Mouse (Mus musculus) stomach, postnatal 0 days (tissue): ENCODE data around the gene Stab1. TPM values are rescaled to one million over a fixed set of nuclear protein-coding genes. Genes with fewer than 3 reads are reported as not detected.

Experiments
- ATAC-seq: fragments of 200-750 bp; cut with Nextera tagmentation; 2 replicates; pipeline ENCODE4 v1.8.0; 2017; ENCODE audit not compliant: low FRiP score, low TSS enrichment
- DNase-seq: peaks from one replicate; pipeline ENCODE4 v3.0.0-alpha.2; 2016; ENCODE audit warnings: low spot score
- H3K27ac ChIP-seq: fragments of 300-500 bp; sonication (generic); replicated peaks from 2 replicates; pipeline ENCODE4 v1.5.1; 2014; ENCODE audit warnings: mild to moderate bottlenecking, control low read depth
- H3K27me3 ChIP-seq: fragments of 300-500 bp; sonication (generic); 2 replicates; pipeline ENCODE4 v1.6.1; 2014; ENCODE audit warnings: low read length; ENCODE audit not compliant: control insufficient read depth, insufficient read depth
- H3K36me3 ChIP-seq: fragments of 300-500 bp; sonication (generic); 2 replicates; pipeline ENCODE4 v1.6.1; 2014; ENCODE audit warnings: low read length, mixed read lengths; ENCODE audit not compliant: control insufficient read depth, insufficient read depth
- H3K4me1 ChIP-seq: fragments of 300-500 bp; sonication (generic); replicated peaks from 2 replicates; pipeline ENCODE4 v1.6.1; 2014; ENCODE audit warnings: antibody characterized with exemption; ENCODE audit not compliant: control insufficient read depth, insufficient read depth
- H3K4me2 ChIP-seq: fragments of 300-500 bp; sonication (generic); replicated peaks from 2 replicates; pipeline ENCODE4 v1.6.1; 2014; ENCODE audit warnings: low read depth, mild to moderate bottlenecking, control low read depth, moderate library complexity
- H3K4me3 ChIP-seq: fragments of 300-500 bp; sonication (generic); 2 replicates; pipeline ENCODE4 v1.5.1; 2014; ENCODE audit warnings: low read depth, low read length, control low read depth
- H3K9ac ChIP-seq: fragments of 300-500 bp; sonication (generic); 2 replicates; pipeline ENCODE4 v1.6.1; 2014; ENCODE audit warnings: mild to moderate bottlenecking, low read length, control low read depth, mixed read lengths
- H3K9me3 ChIP-seq: fragments of 300-500 bp; sonication (generic); 2 replicates; pipeline ENCODE4 v1.6.1; 2016; ENCODE audit warnings: low read length; ENCODE audit not compliant: control insufficient read depth
- CTCF ChIP-seq: IDR thresholded peaks from 2 replicates; pipeline ENCODE4 v1.5.1; 2016; ENCODE audit warnings: antibody characterized with exemption, low read depth, mild to moderate bottlenecking, moderate library complexity
- EP300 ChIP-seq: optimal IDR thresholded peaks from 2 replicates; pipeline ENCODE3; 2016; ENCODE audit warnings: antibody characterized with exemption
- WGBS: fragments of 180-500 bp; shearing (Covaris S2); extraction: QIAGEN DNeasy Blood & Tissue Kit; methylation state at CpG from one replicate; pipeline ENCODE4 v1.1.7; 2014; 5-methylcytosine and 5-hydroxymethylcytosine counted together
- polyA plus RNA-seq: library from polyadenylated mRNA; unstranded; fragments of >200 nt; fragmentation: Nextera tagmentation; extraction: Ambion mirVana; gene quantifications from 2 replicates; pipeline ENCODE4 v1.2.1, GENCODE M21; 2015

The Stab1 gene
- polyA plus RNA-seq, 1 experiment from 2014 or later = 23.7 TPM

DNA sequence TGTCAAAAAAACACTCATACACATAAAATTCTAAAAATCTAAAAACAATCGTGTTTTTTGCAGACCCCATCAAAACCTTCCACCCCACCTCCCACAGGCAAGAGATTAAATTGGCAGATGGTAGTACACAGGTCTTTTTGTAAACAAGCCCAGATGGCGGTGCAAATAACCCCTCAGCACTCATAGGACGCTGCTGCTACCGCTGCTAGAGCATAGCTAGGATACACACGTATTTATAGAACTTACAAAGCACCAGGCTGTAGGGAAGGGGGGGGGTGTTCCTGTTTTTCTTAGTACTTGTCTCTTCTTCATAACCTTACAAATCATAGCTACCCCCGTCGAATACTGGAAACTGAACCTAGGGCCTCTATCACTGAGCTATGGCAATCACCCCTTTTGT, 25.4 kb upstream of the Stab1 start:
- WGBS = 78% methylated on average over 7 of the region's 7 CpGs
- no peak overlapping the region for H3K9ac ChIP-seq
- H3K36me3 ChIP-seq = peaks cover 38% of the 10 kb centered on the region
- no peak overlapping the region for H3K27ac ChIP-seq
- no peaks in the 10 kb centered on the region for H3K27me3 ChIP-seq
- H3K4me2 ChIP-seq = no peak overlapping the region
- DNase-seq (no peak), ATAC-seq (no peak)
- H3K9me3 ChIP-seq = no peaks in the 10 kb centered on the region
- TF ChIP-seq CTCF (no peak), EP300 (no peak)
- no peak overlapping the region for H3K4me3 ChIP-seq
- no peaks in the 10 kb centered on the region for H3K4me1 ChIP-seq

DNA sequence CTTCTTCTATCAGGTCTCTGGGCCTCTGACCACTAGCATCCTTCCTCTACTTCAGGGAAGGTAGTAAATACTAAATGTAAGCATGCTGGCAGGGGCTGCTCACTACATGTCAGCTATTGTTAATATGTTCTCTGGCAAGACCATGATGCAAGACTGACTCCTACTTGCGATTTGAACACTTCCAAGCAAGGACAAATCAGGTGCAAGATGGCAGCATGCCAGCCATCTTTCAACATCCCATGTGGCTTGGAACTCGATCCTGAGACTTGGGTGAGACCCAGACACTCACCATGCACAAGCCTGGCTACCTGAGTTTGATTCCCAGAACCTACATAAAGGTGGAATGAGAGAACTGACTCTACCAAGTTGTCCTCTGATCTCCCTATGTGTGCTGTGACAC, 23.5 kb upstream of the Stab1 start:
- no peak for DNase-seq
- ATAC-seq = no peak
- H3K4me2 ChIP-seq = no peak overlapping the region
- H3K27me3 ChIP-seq = no peaks in the 10 kb centered on the region
- no peaks in the 10 kb centered on the region for H3K4me1 ChIP-seq
- peaks cover 52% of the 10 kb centered on the region for H3K36me3 ChIP-seq
- H3K4me3 ChIP-seq = no peak overlapping the region
- WGBS = 53% methylated on average over 2 of the region's 2 CpGs
- no peak for TF ChIP-seq EP300
- TF ChIP-seq CTCF = no peak
- no peak overlapping the region for H3K27ac ChIP-seq
- no peaks in the 10 kb centered on the region for H3K9me3 ChIP-seq
- no peak overlapping the region for H3K9ac ChIP-seq

- TF ChIP-seq EP300 (no peak), CTCF (no peak)
- Histone ChIP-seq H3K4me3 (no peak overlapping the region), H3K4me2 (no peak overlapping the region), H3K9me3 (no peaks in the 10 kb centered on the region), H3K9ac (no peak overlapping the region), H3K27me3 (no peaks in the 10 kb centered on the region), H3K36me3 (peaks cover 73% of the 10 kb centered on the region), H3K4me1 (no peaks in the 10 kb centered on the region), H3K27ac (0 out of 2 replicates have a peak overlapping the region, but pooled peaks have one; percentile 9)
- DNase-seq (no peak), ATAC-seq (no peak)
- 86% methylated on average over 3 of the region's 3 CpGs for WGBS
Observed at GRCm38 (mm10) chr14:31189348-31189747, 20.9 kb upstream of the Stab1 start.

DNA sequence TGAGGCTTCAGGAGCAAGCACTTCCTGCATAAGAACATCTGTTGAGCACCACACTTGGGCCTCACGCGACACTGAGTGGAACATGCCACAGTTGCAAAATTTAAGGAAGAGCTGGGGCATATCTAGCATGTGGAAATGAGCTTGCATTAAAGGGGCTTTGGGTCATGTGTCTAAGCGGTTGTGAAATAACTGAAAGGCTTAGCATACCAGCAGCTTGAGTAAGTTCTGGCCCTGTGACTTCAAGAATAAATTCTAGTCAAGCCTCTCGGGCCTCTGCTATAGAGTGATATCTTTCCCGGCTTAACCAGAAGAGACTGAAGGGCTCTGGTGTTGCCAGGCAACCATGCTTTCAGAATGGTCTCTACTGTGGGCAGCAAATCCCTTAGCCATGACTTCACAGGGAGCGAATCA, 20.3 kb upstream of the Stab1 start:
- DNase-seq (no peak), ATAC-seq (peak; percentile 48; the same call in 1 of the 2 replicates)
- no peaks in the 10 kb centered on the region for H3K9me3 ChIP-seq
- no peaks in the 10 kb centered on the region for H3K27me3 ChIP-seq
- H3K4me1 ChIP-seq = no peaks in the 10 kb centered on the region
- H3K4me3 ChIP-seq = no peak overlapping the region
- H3K9ac ChIP-seq = no peak overlapping the region
- TF ChIP-seq CTCF = no peak
- TF ChIP-seq EP300 = no peak
- H3K36me3 ChIP-seq = peaks cover 73% of the 10 kb centered on the region
- no peak overlapping the region for H3K4me2 ChIP-seq
- 47% methylated on average over 6 of the region's 6 CpGs for WGBS
- peak overlapping the region; percentile 50 for H3K27ac ChIP-seq

DNA sequence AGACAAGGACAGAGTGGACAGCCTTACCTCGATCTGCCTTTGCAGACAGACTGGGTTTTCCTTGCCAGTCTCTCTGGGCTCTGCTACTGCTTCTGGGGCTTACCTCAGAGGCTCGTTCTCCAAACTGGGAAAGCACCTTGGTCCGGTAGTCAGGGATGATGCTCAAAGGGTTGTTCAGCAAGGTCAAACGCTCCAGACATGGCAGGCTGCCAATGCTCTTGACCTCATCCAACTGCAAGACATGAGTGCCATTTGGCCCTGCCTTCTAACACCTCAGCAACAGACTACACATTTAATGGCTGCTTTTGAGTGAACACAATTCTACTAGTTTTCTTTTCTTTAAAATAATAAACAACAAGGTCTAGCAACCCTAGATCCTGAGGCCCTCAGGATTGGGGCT, 18.2 kb upstream of the Stab1 start:
- no peaks in the 10 kb centered on the region for H3K4me1 ChIP-seq
- H3K36me3 ChIP-seq = peaks cover 70% of the 10 kb centered on the region
- ATAC-seq = no peak
- TF ChIP-seq EP300 = no peak
- no peak overlapping the region for H3K9ac ChIP-seq
- no peak overlapping the region for H3K4me2 ChIP-seq
- no peaks in the 10 kb centered on the region for H3K9me3 ChIP-seq
- no peaks in the 10 kb centered on the region for H3K27me3 ChIP-seq
- no peak overlapping the region for H3K4me3 ChIP-seq
- DNase-seq = no peak
- no peak overlapping the region for H3K27ac ChIP-seq
- WGBS = 60% methylated on average over 4 of the region's 4 CpGs

DNA sequence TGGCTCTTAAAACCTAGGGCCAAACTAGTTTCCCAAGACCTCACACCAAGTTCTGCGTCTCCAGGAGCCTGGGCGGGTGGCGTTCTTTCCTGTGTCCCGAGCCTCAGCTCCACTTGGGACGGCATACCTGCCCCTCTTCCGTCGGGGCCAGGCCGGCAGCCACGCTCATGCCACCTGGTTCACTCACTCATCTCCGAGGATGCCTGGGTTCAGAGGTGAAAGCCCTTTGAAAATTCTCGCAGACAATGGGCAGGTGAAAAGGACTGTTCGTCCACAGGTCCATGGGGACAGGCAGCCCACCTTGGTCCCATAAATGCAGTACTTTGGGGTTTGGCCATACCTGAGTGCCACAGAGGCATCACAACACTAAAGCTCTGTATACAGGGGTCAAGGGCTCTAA, 15.8 kb upstream of the Stab1 start:
- TF ChIP-seq EP300 (no peak), CTCF (no peak)
- Histone ChIP-seq H3K4me2 (no peak overlapping the region), H3K4me3 (no peak overlapping the region), H3K27ac (no peak overlapping the region), H3K4me1 (no peaks in the 10 kb centered on the region), H3K36me3 (peaks cover 66% of the 10 kb centered on the region), H3K27me3 (no peaks in the 10 kb centered on the region), H3K9ac (no peak overlapping the region), H3K9me3 (no peaks in the 10 kb centered on the region)
- ATAC-seq (no peak), DNase-seq (no peak)
- WGBS = 89% methylated on average over 12 of the region's 12 CpGs
